Mouse (Mus musculus): Measurements from ENCODE around the gene Cpne6.

GRCm38 (mm10) chr14:55557587-55557986, 47.3 kb downstream of the Cpne6 start:
- TF ChIP-seq CTCF (IDR thresholded peaks at IDR 0.05; ENCODE audit: extremely low read depth, insufficient read depth, low read length), result no peak
- no peak for TF ChIP-seq POLR2A (IDR thresholded peaks at IDR 0.05; ENCODE audit: extremely low read depth, insufficient read depth, low read length)
